Mouse (Mus musculus): Measurements from ENCODE around the gene Rab3d. TPM values are rescaled to one million over a fixed set of nuclear protein-coding genes. Genes with fewer than 3 reads are reported as not detected.

The Rab3d gene
- total RNA-seq, 2 experiments from 2014 or later: 30.4 to 36.7 TPM

DNA sequence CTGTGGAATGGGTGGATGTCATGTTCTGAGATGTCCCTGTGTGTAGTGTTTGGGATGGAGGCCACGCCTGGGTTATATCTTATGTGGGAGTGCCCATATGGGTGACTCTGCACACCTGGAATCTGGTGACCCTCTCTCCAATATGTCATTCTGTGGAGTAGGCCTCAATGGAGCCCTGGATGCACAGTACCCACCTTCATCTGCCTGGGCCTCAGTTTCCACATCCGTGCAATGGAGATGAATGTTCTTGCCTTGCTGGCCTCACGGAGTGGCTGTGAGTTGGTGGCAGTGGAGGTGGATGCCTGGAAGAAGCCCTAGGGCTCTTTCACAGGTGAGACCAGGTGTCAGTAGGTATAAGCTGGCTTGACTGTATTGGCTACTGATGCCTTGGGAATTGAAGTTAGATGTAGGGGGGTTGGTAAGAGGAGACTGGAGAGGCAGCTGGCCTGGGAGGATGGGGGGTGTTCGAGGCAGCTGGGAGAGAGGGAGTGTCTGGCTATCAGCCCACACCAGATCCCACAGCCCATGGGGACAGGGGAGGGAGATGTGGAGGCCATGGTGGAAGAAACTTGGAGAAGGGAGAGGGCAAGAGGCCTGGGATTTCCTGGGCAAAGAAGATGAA is 20.4 kb upstream of the Rab3d start:
- DNase-seq (ENCODE audit: low spot score in 2 of 2): peak in 1 of 2 experiments; percentile 31

DNA sequence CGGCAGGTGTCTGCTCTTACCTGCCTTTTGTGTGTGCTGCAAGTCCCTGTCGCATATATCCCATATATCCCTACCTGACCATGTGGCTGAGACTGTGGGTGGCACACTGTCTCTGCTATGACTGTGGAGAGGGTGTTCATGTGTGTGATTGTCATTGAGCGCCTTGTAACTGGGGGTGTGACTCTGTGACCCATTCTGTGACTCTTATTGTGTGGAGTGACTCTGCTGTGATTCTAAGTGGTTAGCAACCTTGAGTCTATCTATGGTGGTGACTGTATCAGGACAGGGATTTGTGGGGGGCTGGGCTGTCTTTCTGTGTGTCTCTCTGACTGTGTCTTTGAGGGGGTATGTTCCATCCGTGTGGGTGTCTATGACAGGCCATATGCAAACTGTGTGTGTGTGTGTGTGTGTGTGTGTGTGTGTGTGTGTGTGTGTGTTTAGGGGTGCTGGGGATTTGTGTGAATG is 19.8 kb upstream of the Rab3d start:
- peak in 1 of 2 experiments; percentile 38 for DNase-seq (ENCODE audit: low spot score in 2 of 2)

- peak; percentile 96 to 97 for DNase-seq (ENCODE audit: low spot score in 2 of 2)
Observed at GRCm38 (mm10) chr9:21936692-21937570, 18.9 kb upstream of the Rab3d start, which contains the start of gene Plppr2. Plppr2 (plus strand) TSS chr9:21937033.

GRCm38 (mm10) chr9:21935466-21936131 is 17.6 kb upstream of the Rab3d start:
- no peak for DNase-seq (ENCODE audit: low spot score in 2 of 2)

GRCm38 (mm10) chr9:21934021-21934420 is 16.0 kb upstream of the Rab3d start:
- no peak for DNase-seq (ENCODE audit: low spot score in 2 of 2)

GRCm38 (mm10) chr9:21932445-21933137 is 14.6 kb upstream of the Rab3d start:
- no peak for DNase-seq (ENCODE audit: low spot score in 2 of 2)

DNA sequence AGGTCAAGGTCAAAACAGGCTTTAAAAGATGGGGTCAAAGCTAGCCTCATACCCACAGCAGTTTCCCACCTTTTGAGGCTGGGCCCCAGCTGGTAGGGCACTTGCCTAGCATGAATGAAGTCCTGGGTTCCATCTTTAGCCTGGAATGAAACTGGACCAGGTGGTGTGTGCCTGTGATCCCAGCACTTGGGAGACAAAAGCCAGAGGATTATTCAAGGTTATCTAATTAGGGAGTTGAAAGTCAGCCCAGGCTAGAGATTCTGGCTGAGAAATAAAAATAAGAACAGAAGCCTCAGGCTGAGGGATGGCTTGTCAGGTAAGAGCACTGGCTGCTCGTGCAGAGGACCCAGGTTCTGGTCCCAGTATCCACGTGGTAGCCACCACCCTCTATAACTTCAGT is 14.0 kb upstream of the Rab3d start:
- no peak for DNase-seq (ENCODE audit: low spot score in 2 of 2)

DNA sequence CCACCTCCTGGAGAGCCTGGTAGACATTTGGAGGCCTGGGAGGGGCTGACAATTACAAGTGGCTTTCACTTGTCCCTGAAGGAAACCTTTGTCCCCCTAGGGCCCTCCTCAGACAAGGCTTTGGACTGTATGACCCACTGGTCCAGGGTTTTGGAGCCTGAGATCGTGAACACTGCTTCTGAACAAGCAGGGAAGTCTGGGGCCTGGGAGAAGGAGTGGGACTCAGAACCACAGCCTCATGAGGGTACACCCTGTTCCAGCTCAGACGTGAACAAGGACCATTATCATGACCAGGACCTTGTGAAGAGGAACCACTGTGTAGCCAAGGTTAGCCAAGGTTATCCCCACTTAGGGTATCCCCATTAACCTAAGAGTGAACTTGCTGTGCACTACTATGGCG is 11.2 kb upstream of the Rab3d start:
- DNase-seq (ENCODE audit: low spot score in 2 of 2): no peak

- peak; percentile 85 to 88 for DNase-seq (ENCODE audit: low spot score in 2 of 2)
Observed at GRCm38 (mm10) chr9:21927208-21927753, 9.3 kb upstream of the Rab3d start, which contains the start of the genes Ccdc159 and Tmem205. Ccdc159 (plus strand) TSS chr9:21927471. Tmem205 (minus strand) TSS chr9:21927556.

DNA sequence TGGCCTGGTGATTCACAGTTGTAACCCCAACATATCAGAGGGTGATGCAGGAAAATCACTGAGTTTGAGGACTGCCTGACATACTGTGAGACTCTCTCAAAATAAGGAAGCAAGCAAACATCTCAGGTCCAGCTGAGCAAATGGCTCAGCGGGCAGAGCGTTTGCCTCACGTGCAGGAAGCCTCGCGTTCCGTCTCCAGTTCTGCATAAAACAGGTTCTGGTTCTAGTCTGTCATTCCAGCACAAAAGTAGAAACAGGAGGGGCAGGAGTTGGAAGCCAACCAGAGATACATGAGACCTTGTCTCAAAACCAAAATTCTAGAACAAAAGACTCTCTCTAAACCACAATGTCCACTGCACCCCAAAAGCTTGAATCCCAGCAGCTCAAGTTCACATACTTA is 8.8 kb upstream of the Rab3d start:
- DNase-seq (ENCODE audit: low spot score in 2 of 2): peak in 1 of 2 experiments; percentile 27

DNA sequence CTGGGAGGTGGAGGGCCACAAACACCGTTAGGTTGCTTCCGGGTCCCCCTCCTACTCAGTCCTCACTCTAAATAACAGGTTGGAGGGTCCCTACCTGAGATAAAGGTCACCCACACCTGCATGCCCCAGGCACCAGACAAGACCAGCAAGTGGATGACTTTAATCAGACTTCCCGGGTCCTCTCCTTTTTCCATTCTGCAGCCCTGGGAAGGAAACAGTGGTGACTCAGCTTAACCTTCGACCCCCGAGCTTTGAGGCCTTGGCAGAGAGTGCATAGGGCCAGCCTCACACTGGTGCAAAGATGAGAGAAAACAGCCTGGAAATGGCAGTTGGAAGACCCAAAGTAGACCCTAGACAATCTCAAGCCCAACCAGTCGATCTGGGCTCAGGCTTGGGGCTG is 8.2 kb upstream of the Rab3d start:
- no peak for DNase-seq (ENCODE audit: low spot score in 2 of 2)

- DNase-seq (ENCODE audit: low spot score in 2 of 2): no peak
Observed at GRCm38 (mm10) chr9:21925506-21925905, 7.5 kb upstream of the Rab3d start.

DNA sequence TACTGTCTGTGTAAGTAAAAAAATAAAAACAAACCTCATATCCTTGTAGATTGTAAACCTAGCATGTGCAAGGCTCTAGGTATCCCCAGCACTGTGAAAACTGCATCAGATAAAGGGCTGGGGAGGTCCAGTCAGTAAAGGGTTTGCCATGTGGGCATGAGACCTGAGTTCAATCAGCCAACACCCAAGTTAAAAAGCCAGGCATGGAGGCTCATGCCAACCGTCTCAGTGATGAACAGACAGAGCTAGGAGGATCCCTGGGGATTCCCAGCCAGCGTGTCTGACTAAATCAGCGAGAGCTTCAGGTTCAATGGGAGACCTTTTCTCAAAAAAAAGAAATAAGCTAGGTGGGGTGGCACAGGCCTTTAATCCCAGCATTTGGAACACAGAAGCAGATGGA is 7.0 kb upstream of the Rab3d start:
- DNase-seq (ENCODE audit: low spot score in 2 of 2): no peak

GRCm38 (mm10) chr9:21924099-21924493 is 6.1 kb upstream of the Rab3d start:
- no peak for DNase-seq (ENCODE audit: low spot score in 2 of 2)

- DNase-seq (ENCODE audit: low spot score in 2 of 2): no peak
Observed at GRCm38 (mm10) chr9:21923490-21924098, 5.6 kb upstream of the Rab3d start.

- no peak for DNase-seq (ENCODE audit: low spot score in 2 of 2)
Observed at GRCm38 (mm10) chr9:21923036-21923435, 5.0 kb upstream of the Rab3d start.

DNA sequence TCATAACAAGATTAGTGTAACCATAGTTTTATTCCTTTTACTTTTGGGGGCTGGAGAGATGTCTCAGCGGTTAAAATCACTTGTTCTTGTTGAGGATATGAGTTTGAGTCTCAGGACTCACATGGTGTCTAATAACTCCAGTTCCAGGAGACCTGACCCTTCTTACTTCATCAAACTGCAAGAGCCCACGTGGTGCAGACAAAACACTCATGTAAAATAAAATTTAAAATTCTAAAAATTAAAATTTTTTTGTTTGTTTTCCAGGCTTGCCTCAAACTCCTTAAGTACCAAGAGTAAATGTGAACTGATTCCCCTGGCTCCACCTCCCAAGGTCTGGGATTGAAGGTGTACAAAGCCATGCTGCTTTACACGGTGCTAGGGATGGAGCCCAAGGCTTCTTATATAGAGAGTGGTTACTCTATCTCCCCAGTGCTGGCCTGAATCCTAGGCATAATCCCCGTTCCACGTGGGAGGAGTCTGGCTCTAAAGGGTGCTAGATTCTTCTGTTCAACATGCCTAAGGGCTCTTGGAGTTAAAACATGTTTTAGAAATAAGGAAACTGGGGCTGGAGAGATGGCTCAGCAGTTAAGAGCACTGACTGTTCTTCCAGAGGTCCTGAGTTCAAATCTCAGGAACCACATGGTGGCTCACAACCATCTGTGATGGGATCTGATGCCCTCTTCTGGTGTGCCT is 846 bp upstream of the Rab3d start:
- peak in 1 of 2 experiments; percentile 22 for DNase-seq (ENCODE audit: low spot score in 2 of 2)

GRCm38 (mm10) chr9:21917493-21918034 is 428 bp downstream of the Rab3d start:
- DNase-seq (ENCODE audit: low spot score in 2 of 2): peak; percentile 73 to 78

DNA sequence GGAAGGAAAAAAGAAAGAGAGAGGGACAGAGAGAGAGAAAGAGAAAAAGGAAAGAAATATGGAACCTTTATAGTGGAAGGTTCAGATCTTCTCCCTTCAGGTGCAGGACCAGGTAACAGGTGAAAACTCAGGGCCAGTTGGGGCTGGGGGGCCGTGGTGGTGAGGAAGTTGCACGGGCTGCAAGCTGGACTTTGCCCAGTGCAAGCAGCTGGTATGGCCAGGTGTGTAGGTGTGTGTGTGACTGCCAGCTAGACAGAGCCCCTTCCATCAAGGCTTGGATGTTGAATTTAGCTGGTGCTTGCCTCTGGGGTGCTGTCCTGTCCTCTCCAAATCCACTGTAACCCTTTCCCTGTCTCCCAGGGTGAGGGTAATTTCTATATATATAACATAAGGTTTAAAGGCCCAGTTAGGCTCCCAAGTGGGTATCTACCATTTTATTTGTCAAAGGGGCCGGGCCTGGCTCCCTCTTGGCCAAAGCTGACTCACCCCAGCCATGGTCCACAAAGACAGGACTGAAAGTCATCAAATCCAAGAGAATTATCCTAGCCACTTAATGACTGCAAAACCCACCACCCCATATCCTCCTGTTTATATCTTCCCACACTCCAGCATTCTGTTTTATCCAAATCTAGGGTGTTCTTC is 1.0 kb downstream of the Rab3d start:
- DNase-seq (ENCODE audit: low spot score in 2 of 2): peak in 1 of 2 experiments; percentile 27

Data from layer of hippocampus, postnatal 10 days (tissue).